Mouse (Mus musculus) 416B (cell line): ENCODE data around the gene Pard3b.

ENCODE experiments used
- DNase-seq: peaks from one replicate; pipeline ENCODE4 v3.0.0; 2011; ENCODE audit warnings: low read depth

Pard3b gene

GRCm38 (mm10) chr1:61638347-61639111 lies at the start of gene Pard3b:
Gene Pard3b, plus strand, starts transcription at chr1:61638824.
- DNase-seq = no peak

- no peak for DNase-seq
Measured at GRCm38 (mm10) chr1:61616176-61616575, 22.4 kb upstream of the Pard3b start.

GRCm38 (mm10) chr1:61620651-61621050 lies 18.0 kb upstream of the Pard3b start:
- DNase-seq = no peak

GRCm38 (mm10) chr1:61629857-61630256 lies 8.8 kb upstream of the Pard3b start:
- DNase-seq = no peak

- DNase-seq = no peak
Measured at GRCm38 (mm10) chr1:61639114-61640093, 780 bp downstream of the Pard3b start.

- DNase-seq = no peak
Measured at GRCm38 (mm10) chr1:61641880-61642279, 3.3 kb downstream of the Pard3b start.

GRCm38 (mm10) chr1:61645062-61645461 lies 6.4 kb downstream of the Pard3b start:
- no peak for DNase-seq

- DNase-seq = no peak
Measured at GRCm38 (mm10) chr1:61649964-61650363, 11.3 kb downstream of the Pard3b start.

GRCm38 (mm10) chr1:61651454-61652271 lies 13.0 kb downstream of the Pard3b start:
- DNase-seq = no peak

- DNase-seq = no peak
Measured at GRCm38 (mm10) chr1:61657760-61658159, 19.1 kb downstream of the Pard3b start.

GRCm38 (mm10) chr1:61659931-61660330 lies 21.3 kb downstream of the Pard3b start:
- DNase-seq = no peak

- no peak for DNase-seq
Measured at GRCm38 (mm10) chr1:61685221-61685814, 46.7 kb downstream of the Pard3b start.

- no peak for DNase-seq
Measured at GRCm38 (mm10) chr1:61685921-61686320, 47.3 kb downstream of the Pard3b start.

GRCm38 (mm10) chr1:61688301-61688700 lies 49.7 kb downstream of the Pard3b start:
- DNase-seq = no peak

GRCm38 (mm10) chr1:61698462-61699218 lies 60.0 kb downstream of the Pard3b start:
- no peak for DNase-seq

- DNase-seq = no peak
Measured at GRCm38 (mm10) chr1:61709812-61710211, 71.2 kb downstream of the Pard3b start.

- DNase-seq = no peak
Measured at GRCm38 (mm10) chr1:61711523-61711922, 72.9 kb downstream of the Pard3b start.

- no peak for DNase-seq
Measured at GRCm38 (mm10) chr1:61729654-61730053, 91.0 kb downstream of the Pard3b start.

GRCm38 (mm10) chr1:61736550-61736949 lies 97.9 kb downstream of the Pard3b start:
- DNase-seq = no peak

GRCm38 (mm10) chr1:61742831-61743230 lies 104.2 kb downstream of the Pard3b start:
- DNase-seq = no peak

- no peak for DNase-seq
Measured at GRCm38 (mm10) chr1:61747481-61747880, 108.9 kb downstream of the Pard3b start.
